Mouse (Mus musculus): ENCODE results near the gene Nudt19.
"Not testable (repeated sequence)": the region's sequence is repeated elsewhere in the genome, so short reads cannot be mapped to it uniquely, and the experiment has no call there.

Gene Nudt19

GRCm38 (mm10) chr7:35564872-35565271 is 8.8 kb upstream of the Nudt19 start:
- not testable (repeated sequence) for DNase-seq

GRCm38 (mm10) chr7:35564067-35564865 is 8.2 kb upstream of the Nudt19 start:
- no peak for DNase-seq

DNA sequence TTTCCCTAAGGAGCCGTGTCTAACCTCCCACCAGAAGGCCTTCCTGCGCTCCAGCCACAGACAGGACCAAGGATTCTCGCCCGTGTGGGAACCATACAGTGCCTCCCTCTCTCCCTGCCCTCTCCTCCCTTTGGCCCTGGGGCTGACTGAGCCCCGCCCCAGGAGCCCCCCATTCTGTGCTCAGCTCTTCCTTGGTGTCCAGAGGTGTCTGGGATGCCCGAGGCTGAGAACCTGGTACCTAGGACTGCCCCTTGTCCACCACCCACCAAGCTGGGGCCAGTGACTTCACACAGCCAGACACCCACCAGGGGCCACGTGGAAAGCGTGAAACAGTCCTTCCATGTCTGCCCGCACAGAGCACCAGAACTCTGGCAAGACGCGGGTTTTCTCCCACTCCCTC is 7.0 kb upstream of the Nudt19 start:
- DNase-seq, result no peak

DNA sequence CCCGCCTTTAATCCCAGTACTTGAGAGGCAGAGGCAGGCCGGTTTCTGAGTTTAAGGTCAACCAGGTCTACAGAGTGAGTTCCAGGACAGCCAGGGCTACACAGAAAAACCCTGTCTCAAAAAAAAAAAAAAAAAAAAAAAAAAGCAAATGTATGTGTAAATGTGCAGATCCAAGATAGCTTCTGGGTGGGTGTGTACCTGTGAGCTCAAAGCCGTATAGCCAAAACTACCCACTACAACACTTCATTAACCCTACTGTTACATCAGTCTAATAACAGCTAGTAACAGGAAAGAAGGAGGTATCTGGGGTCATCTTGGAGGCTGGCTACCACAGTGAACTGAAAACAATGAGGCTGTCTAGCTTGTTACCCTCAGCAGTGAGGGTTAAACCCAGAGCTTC is 3.7 kb upstream of the Nudt19 start:
- DNase-seq, result no peak

- DNase-seq, result no peak
These were observed 2.6 kb upstream of the Nudt19 start for GRCm38 (mm10) chr7:35558681-35559080.

- peak; percentile 22 for DNase-seq
These were observed 1.5 kb upstream of the Nudt19 start for GRCm38 (mm10) chr7:35557577-35557976.

DNA sequence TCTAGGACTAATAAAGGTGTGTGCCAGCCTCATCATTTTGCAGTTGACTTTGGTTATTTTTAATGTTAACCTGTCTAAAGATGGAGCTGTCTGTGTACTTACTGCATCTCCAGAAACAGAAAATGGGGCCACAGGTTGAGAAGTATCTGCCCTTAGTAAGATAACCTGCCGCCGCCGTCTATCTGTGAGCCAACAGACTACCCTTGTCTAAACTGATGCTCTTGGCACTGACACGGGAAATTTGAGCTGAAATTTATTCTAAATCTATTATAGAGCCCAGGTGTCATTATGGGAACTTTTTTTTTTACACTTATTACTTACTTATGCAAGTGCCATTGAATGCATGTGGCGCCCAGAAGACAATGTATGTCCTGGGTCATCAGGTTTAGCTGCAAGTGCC is 801 bp upstream of the Nudt19 start:
- DNase-seq, result no peak

DNA sequence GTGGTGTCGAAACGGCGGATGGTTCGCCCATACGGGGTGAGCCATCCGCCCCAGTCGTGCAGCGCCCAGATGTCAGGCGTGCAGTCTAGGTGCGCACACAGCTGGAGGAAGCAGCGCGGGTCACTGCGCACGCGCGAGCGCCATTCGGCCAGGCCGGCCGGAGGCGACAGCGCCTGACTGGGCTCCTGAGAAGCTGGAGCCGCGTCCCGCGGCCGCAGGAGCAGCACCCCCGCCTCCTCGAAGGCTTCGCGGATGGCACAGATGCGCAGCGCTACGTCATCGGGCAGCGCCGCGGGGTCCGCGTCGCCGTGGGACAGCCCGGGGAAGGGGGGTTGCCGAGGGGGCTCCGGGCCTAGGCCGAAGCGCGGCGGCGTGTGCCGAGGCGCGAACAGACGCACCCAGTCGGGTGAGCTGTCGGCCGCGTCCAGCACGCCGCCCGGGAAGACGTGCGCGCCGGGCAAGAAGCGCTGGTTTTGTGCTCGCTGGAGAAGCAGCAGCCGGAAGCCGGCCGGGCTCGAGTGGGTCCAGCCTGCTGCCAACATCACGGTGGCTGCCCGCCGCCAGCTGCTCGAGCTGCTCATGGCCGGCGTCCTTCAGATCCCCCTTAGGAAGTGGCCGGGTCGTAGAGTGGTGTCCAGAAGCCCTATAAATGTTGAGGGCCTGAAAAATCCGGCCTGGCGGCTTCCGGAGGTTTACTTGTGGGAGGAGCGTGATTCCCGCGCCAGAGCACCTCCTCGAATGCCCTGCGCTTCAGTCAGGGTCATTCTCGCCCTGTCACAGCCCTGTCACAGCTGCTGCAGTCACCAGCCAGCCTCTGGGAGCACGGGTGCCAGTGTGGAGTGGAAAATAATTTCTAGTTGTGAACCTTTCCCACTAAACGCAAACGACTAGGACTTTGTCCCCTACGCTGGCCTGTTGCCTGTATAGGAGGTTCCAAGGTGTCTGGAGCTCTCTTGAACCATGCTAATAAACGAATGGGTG is 590 bp downstream of the Nudt19 start:
- peak; percentile 87 for DNase-seq

DNA sequence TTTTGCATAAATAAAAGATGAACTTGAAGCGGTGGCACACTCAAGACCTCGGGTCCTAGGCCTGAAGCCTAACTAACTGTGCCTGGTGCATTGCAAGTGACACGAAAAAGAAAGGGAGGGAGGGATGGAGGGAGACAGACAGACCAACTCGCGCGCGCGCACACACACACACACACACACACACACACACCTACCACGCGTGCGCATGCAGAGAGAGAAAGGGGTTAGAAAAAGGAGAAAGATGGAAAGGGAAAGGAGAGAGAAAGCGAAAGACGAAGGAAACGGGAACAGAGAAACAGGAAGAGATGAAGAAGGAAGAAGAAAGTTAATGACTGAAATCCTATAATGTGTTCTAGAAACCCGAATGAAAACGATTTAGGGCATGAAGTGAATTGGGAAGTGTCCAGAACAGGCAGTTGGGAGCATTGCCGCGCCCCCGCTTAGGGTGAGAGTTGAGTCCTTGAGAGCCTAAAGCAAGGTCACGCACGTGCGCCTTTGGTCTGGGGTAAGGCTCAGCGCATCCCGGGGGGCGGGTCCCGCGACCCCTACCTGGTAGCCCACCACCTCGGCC is 1.4 kb downstream of the Nudt19 start:
- DNase-seq, result peak; percentile 16

GRCm38 (mm10) chr7:35553751-35554604 is 2.1 kb downstream of the Nudt19 start:
- peak; percentile 74 for DNase-seq

DNA sequence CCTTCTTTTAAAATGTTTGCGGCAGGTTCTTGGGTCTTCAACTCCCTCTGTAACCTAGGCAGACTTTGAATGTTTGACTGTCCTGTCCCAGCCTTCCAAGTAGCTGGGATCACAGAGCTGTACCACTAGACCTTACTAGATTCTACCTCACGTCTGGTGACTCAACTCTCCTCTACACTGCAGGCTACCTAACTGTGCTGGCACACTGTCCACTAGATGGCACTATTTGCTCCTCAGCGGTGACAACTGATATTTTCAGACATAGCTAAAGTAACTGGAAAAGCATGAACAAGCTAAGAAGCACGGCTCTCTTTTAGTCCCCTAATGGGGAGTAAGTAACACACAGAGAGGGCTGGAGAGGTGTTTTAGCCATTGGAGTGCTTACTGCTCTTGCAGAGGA is 10.2 kb downstream of the Nudt19 start:
- DNase-seq, result peak; percentile 80

DNA sequence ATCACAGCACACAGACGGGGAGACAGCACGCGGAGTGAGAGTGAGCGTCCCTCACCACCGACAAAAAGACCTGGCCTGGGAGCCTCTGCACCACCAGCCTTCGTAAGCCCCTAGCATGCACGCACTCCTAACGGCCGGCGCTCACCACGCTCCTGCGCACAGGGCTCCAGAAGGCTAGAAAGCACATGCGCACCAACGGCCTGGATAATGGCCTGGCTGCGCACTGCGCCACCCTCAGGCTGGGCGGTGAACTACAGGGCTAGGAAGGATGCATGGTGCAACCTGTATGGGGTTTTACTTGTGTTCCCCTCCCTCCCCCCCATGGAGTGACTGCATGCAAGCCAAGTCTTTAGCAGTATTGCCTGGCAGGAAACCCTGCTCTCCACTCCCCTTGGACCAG is 18.5 kb downstream of the Nudt19 start, which contains the start of gene Tdrd12:
Gene Tdrd12 (minus strand): TSS at position 184 of the 400 bp plus-strand sequence.
- DNase-seq, result no peak

DNA sequence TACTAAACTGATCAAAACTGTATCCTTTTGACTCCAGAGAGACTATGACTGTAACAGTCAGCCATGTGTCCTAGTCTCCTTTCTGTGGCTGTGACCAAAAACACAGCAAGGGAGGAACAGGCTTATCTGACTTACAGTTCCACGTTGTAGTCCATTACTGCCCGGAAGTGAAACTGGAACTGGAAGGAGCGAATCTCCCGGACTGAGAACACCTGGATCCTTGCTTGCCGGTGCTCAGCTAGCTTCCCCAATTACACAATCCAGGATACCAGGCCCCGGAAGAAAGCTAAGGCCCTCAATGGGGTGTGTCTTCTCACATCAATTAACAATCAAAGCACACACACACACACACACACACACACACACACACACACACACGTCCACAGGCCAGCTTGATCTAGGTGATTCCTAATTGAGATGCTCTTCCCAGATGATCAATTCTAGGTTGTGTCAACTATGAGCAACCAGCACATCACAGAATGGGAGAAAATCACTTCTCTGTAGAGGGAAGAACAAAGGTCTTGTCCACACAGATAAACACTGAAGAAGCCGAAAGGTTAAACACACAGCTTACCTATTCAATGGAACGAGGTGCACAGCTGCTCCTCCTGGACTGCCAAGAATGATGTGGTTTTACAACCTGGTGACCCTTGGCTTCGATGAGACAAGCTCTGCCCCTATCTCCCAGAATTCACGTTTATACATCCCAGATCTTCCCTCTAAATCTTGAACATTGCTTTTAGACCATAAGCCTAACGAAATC is 20.2 kb downstream of the Nudt19 start:
- no peak for DNase-seq

DNA sequence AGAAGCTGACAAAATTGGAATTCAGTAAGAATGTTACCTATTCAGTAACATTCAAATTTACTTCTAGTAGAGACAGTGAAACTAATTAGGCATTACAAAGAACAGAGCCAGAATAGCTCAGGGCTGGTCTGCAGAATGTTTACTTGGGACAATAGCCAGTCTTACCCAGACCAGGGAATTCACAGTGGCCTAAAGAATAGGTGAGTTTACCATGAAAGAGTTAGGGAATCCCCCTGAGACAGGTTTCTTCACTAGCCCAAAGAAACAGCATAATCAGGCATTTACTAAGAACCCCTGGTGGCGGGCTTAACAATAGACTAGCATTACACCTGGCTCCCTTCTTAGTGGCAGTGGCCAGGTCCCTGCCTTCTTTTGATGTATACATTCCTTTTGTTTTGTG is 25.6 kb downstream of the Nudt19 start:
- DNase-seq, result not testable (repeated sequence)

DNA sequence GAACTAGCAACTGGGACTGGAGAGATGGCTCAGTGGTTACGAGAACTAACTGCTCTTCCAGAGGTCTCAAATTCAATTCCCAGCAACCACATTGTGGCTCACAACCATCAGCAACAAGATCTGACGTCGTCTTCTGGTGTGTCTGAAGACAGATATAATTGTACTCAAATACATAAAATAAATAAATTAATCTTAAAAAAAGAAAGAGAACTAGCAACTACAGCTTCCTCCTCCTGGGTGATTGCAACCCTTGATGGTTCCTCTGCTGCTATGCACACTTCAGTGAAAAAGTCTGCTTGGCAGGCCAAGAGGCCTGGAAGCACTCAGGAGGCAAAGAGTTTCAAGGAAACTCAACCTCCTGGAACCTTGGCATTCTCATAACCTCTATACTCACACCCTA is 26.1 kb downstream of the Nudt19 start:
- no peak for DNase-seq

GRCm38 (mm10) chr7:35526795-35527194 is 29.3 kb downstream of the Nudt19 start:
- DNase-seq, result no peak

- DNase-seq, result no peak
These were observed 54.1 kb downstream of the Nudt19 start for GRCm38 (mm10) chr7:35501995-35502394.

GRCm38 (mm10) chr7:35497516-35497915 is 58.6 kb downstream of the Nudt19 start:
- no peak for DNase-seq
